Mouse (Mus musculus): Measurements from ENCODE around the gene Klhl30.

DNA sequence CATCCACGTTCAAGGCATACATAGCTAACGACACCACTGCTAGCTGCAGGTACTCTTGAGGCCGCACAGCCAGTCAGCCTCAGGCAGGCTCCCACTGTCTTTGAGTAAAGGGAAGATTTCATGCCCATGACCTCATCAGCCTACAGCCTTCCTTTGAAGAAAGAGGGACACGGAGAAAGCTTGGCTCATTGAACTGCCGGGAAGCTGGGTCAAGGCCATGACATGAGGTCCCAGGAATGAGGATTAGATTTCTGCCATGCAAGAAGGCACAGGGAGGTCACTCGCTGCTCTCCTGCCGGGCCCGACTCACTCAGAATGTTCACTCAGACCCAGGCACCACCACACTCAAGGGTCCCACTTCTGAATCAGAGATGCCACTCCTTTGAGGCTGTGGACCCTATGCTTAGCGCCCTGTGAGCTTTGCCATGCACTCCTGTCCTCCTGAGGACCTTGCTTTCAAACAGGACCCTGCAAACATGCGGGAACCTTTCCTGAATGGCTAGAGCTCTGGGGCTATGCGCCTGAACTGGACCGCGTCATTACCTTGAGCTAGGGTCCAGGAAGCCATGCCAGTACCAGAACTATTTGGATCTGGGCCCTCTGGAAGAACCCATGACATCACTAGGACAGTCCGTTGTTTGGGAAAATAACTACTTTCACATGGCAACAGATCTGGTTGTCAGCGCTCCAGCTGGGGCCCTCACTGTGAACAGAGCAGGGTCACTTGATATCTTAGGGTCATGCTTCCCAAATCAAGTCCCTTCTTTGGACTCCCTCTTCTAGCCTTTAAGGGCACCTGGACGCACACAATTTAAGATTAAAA is 14.2 kb downstream of the Klhl30 start:
- TF ChIP-seq CTCF (IDR thresholded peaks at IDR 0.05; ENCODE audit: borderline replicate concordance, insufficient read depth, low read length) (no peak), POLR2A (IDR thresholded peaks at IDR 0.05; ENCODE audit: low read depth, low read length) (no peak)

Data from embryonic fibroblast, embryonic 13.5 days (primary cell).